Mouse (Mus musculus) heart, embryonic 14.5 days (tissue): ENCODE results near the gene Gtf2h4. TPM values are rescaled to one million over a fixed set of nuclear protein-coding genes. Genes with fewer than 3 reads are reported as not detected.

Source experiments
- ATAC-seq: fragments of 200-750 bp; cut with Nextera tagmentation; 2 replicates; pipeline ENCODE4 v1.8.0; 2017; ENCODE audit warnings: low read depth, moderate TSS enrichment; ENCODE audit not compliant: insufficient number of reproducible peaks, insufficient read depth, low FRiP score
- H3K27ac ChIP-seq, 2 experiments: fragments of 200-500 bp in 1 of 2; fragments of 300-500 bp in 1 of 2; sonication (generic) in 1 of 2; replicated peaks in 1 of 2; 2 replicates each; pipeline ENCODE4 v1.5.1; 2012 to 2014; ENCODE audit warnings: low read depth in 2 of 2, low read length in 2 of 2, control low read depth in 1 of 2, mild to moderate bottlenecking in 1 of 2, mixed read lengths in 1 of 2; ENCODE audit not compliant: control insufficient read depth in 1 of 2, insufficient read depth in 1 of 2
- H3K27me3 ChIP-seq: fragments of 300-500 bp; sonication (generic); 2 replicates; pipeline ENCODE4 v1.6.1; 2014; ENCODE audit warnings: mild to moderate bottlenecking, low read length, control low read depth; ENCODE audit not compliant: control insufficient read depth, insufficient read depth
- H3K36me3 ChIP-seq: fragments of 300-500 bp; sonication (generic); 2 replicates; pipeline ENCODE4 v1.6.1; 2014; ENCODE audit warnings: mild to moderate bottlenecking, control low read depth, low read length, mixed read lengths; ENCODE audit not compliant: control insufficient read depth, insufficient read depth
- H3K4me1 ChIP-seq, 2 experiments: fragments of 200-500 bp in 1 of 2; fragments of 300-500 bp in 1 of 2; sonication (generic) in 1 of 2; 2 replicates each; pipeline ENCODE4 v1.6.1; 2012 to 2014; ENCODE audit warnings: low read length in 2 of 2, control low read depth in 1 of 2, mixed read lengths in 1 of 2; ENCODE audit not compliant: control insufficient read depth in 2 of 2, insufficient read depth in 2 of 2
- H3K4me2 ChIP-seq: fragments of 300-500 bp; sonication (generic); 2 replicates; pipeline ENCODE4 v1.6.1; 2014; ENCODE audit warnings: mild to moderate bottlenecking, low read length
- H3K4me3 ChIP-seq, 2 experiments: fragments of 200-500 bp in 1 of 2; fragments of 300-500 bp in 1 of 2; sonication (generic) in 1 of 2; 2 replicates each; pipeline ENCODE4 v1.5.1; 2012 to 2014; ENCODE audit warnings: low read length in 2 of 2, mild to moderate bottlenecking in 2 of 2, control low read depth in 1 of 2, low read depth in 1 of 2, moderate library complexity in 1 of 2; ENCODE audit not compliant: control insufficient read depth in 1 of 2, insufficient read depth in 1 of 2
- H3K9ac ChIP-seq: fragments of 300-500 bp; sonication (generic); 2 replicates; pipeline ENCODE4 v1.6.1; 2014; ENCODE audit warnings: mild to moderate bottlenecking, low read length
- H3K9me3 ChIP-seq: fragments of 300-500 bp; sonication (generic); 2 replicates; pipeline ENCODE4 v1.6.1; 2016; ENCODE audit warnings: low read length, control low read depth; ENCODE audit not compliant: control insufficient read depth
- WGBS: fragments of 180-500 bp; shearing (Covaris S2); extraction: QIAGEN DNeasy Blood & Tissue Kit; methylation state at CpG from one replicate; pipeline ENCODE4 v1.1.7; 2014; 5-methylcytosine and 5-hydroxymethylcytosine counted together
- polyA plus RNA-seq: library from polyadenylated mRNA; unstranded; fragments of >200 nt; fragmentation: Nextera tagmentation; extraction: Ambion mirVana; gene quantifications from 2 replicates; pipeline ENCODE4 v1.2.1, GENCODE M21; 2014

Gene Gtf2h4
- polyA plus RNA-seq = 21.9 and 23.8 TPM in 2 replicates

- H3K27ac ChIP-seq = peak within 1 kb of the TSS in 1 of 2 experiments; percentile 36; a peak in 1 of 4 replicates
- peak within 1 kb of the TSS; percentile 73 to 76 for H3K4me3 ChIP-seq
- peak within 1 kb of the TSS; percentile 92 for H3K9ac ChIP-seq
- H3K27me3 ChIP-seq = no peaks in the 10 kb centered on the region
- peak; percentile 93 for ATAC-seq
- WGBS = 1% methylated on average over 23 of the region's 23 CpGs
- H3K4me1 ChIP-seq = peaks cover 2 to 4% of the 10 kb centered on the region in 2 experiments; a peak in 2 of 4 replicates
- H3K4me2 ChIP-seq = peak within 1 kb of the TSS; percentile 79
- H3K36me3 ChIP-seq = peaks cover 16% of the 10 kb centered on the region; the same call in 1 of the 2 replicates
- no peaks in the 10 kb centered on the region for H3K9me3 ChIP-seq
These were observed at the start of gene Gtf2h4 for GRCm38 (mm10) chr17:35673416-35674035. Gene Gtf2h4 (minus strand): TSS chr17:35673739.

GRCm38 (mm10) chr17:35721676-35722075 is 48.1 kb upstream of the Gtf2h4 start:
- no peaks in the 10 kb centered on the region for H3K27me3 ChIP-seq
- H3K9ac ChIP-seq = peak overlapping the region; percentile 40; the same call in 1 of the 2 replicates
- H3K4me2 ChIP-seq = 0 out of 2 replicates have a peak overlapping the region, but pooled peaks have one; percentile 9
- H3K9me3 ChIP-seq = no peaks in the 10 kb centered on the region
- H3K4me1 ChIP-seq = peaks cover 40 to 58% of the 10 kb centered on the region in 2 experiments
- peak overlapping the region; percentile 96 to 97 for H3K27ac ChIP-seq
- no peak for ATAC-seq
- no peak overlapping the region for H3K4me3 ChIP-seq
- H3K36me3 ChIP-seq = no peaks in the 10 kb centered on the region
- whole genome bisulfite sequencing = 27% methylated on average over 8 of the region's 8 CpGs

GRCm38 (mm10) chr17:35720340-35720727 is 46.8 kb upstream of the Gtf2h4 start:
- WGBS = 2% methylated on average over 10 of the region's 11 CpGs
- peak overlapping the region; percentile 44; the same call in 1 of the 2 replicates for H3K9ac ChIP-seq
- peak overlapping the region; percentile 45 for H3K4me2 ChIP-seq
- no peaks in the 10 kb centered on the region for H3K36me3 ChIP-seq
- H3K4me3 ChIP-seq = no peak overlapping the region
- peak; percentile 86 for ATAC-seq
- peaks cover 35 to 48% of the 10 kb centered on the region in 2 experiments for H3K4me1 ChIP-seq
- peak overlapping the region; percentile 96 to 97 for H3K27ac ChIP-seq
- H3K9me3 ChIP-seq = no peaks in the 10 kb centered on the region
- no peaks in the 10 kb centered on the region for H3K27me3 ChIP-seq

- Histone ChIP-seq H3K4me2 (peak overlapping the region; percentile 45; the same call in 1 of the 2 replicates), H3K9ac (peak overlapping the region; percentile 44; the same call in 1 of the 2 replicates), H3K4me3 (no peak overlapping the region), H3K27me3 (no peaks in the 10 kb centered on the region), H3K4me1 (peaks cover 33 to 43% of the 10 kb centered on the region in 2 experiments), H3K27ac (peak overlapping the region; percentile 96 to 97), H3K36me3 (no peaks in the 10 kb centered on the region), H3K9me3 (no peaks in the 10 kb centered on the region)
- WGBS = 18% methylated on average over 9 of the region's 9 CpGs
- ATAC-seq = peak; percentile 75
These were observed 46.2 kb upstream of the Gtf2h4 start for GRCm38 (mm10) chr17:35719616-35720339.

- no peaks in the 10 kb centered on the region for H3K36me3 ChIP-seq
- no peak overlapping the region for H3K4me3 ChIP-seq
- peaks cover 32 to 34% of the 10 kb centered on the region in 2 experiments for H3K4me1 ChIP-seq
- H3K4me2 ChIP-seq = no peak overlapping the region
- no peaks in the 10 kb centered on the region for H3K9me3 ChIP-seq
- H3K9ac ChIP-seq = no peak overlapping the region
- no peak overlapping the region for H3K27ac ChIP-seq
- no peaks in the 10 kb centered on the region for H3K27me3 ChIP-seq
- 81% methylated on average over 6 of the region's 6 CpGs for WGBS
- no peak for ATAC-seq
These were observed 43.5 kb upstream of the Gtf2h4 start for GRCm38 (mm10) chr17:35717080-35717479.

GRCm38 (mm10) chr17:35716114-35716513 is 42.6 kb upstream of the Gtf2h4 start:
- 92% methylated on average over 3 of the region's 3 CpGs for WGBS
- H3K9me3 ChIP-seq = no peaks in the 10 kb centered on the region
- no peak overlapping the region for H3K4me2 ChIP-seq
- no peak overlapping the region for H3K4me3 ChIP-seq
- H3K27me3 ChIP-seq = no peaks in the 10 kb centered on the region
- H3K4me1 ChIP-seq = peaks cover 28 to 29% of the 10 kb centered on the region in 2 experiments
- no peak for ATAC-seq
- no peak overlapping the region for H3K9ac ChIP-seq
- H3K36me3 ChIP-seq = no peaks in the 10 kb centered on the region
- no peak overlapping the region for H3K27ac ChIP-seq

- Histone ChIP-seq H3K4me2 (peak overlapping the region; percentile 29), H3K27ac (peak overlapping the region; percentile 83 to 88), H3K9me3 (no peaks in the 10 kb centered on the region), H3K27me3 (no peaks in the 10 kb centered on the region), H3K4me3 (no peak overlapping the region), H3K4me1 (peaks cover 29 to 38% of the 10 kb centered on the region in 2 experiments), H3K9ac (peak overlapping the region; percentile 34; the same call in 1 of the 2 replicates), H3K36me3 (no peaks in the 10 kb centered on the region)
- peak; percentile 83 for ATAC-seq
- 17% methylated on average over 8 of the region's 8 CpGs for WGBS
These were observed 37.3 kb upstream of the Gtf2h4 start for GRCm38 (mm10) chr17:35710705-35711347.
